29 mouse cellular contexts compared by ENCODE assay signal in genomic region chr1:171558407-171558806, GRCm38 (mm10). TPM values are rescaled to one million over a fixed set of nuclear protein-coding genes. Genes with fewer than 3 reads are reported as not detected.
A peak's percentile ranks its signal among the peaks of the same experiment; 100 is the strongest.
DNase-seq lines count a peak whose midpoint lies in the region; ATAC-seq and TF ChIP-seq lines count a peak whose summit lies in the region.
"Had no signal": no experiment of that assay in that cellular context is flagged by ENCODE, and none has a peak within 500 bp of the region (broad histone marks: within the 10 kb centered on the region; RNA-seq: fewer than 3 reads in every experiment).

No protein-coding gene starts in this region.

- H3K27me3 ChIP-seq in spleen, adult 2 months (ENCODE audit: control insufficient read depth, insufficient read depth, low read length), result no peaks in the 10 kb centered on the region
- no peaks in the 10 kb centered on the region for H3K27me3 ChIP-seq in small intestine, adult 2 months (ENCODE audit: control insufficient read depth, insufficient read depth, low read length)
- no peaks in the 10 kb centered on the region for H3K27me3 ChIP-seq in forebrain, postnatal 0 days (ENCODE audit: insufficient read depth, low read length)
- H3K27me3 ChIP-seq: embryonic facial prominence, embryonic 13.5 days; embryonic facial prominence, embryonic 15.5 days; forebrain, embryonic 12.5 days; Patski had no signal

- no peak for TF ChIP-seq CTCF in spleen, adult 2 months (IDR thresholded peaks at IDR 0.05; ENCODE audit: extremely low read depth, insufficient read depth, insufficient read length, insufficient replicate concordance)
- TF ChIP-seq CTCF in small intestine, adult 2 months (IDR thresholded peaks at IDR 0.05; ENCODE audit: extremely low read depth, insufficient read length, insufficient replicate concordance, low read depth, low read length), result no peak
- no peak for TF ChIP-seq CTCF in forebrain, postnatal 0 days (IDR thresholded peaks at IDR 0.05; ENCODE audit: low read depth)

- H3K9me3 ChIP-seq in forebrain, postnatal 0 days (ENCODE audit: low read length), result no peaks in the 10 kb centered on the region
- H3K9me3 ChIP-seq: embryonic facial prominence, embryonic 13.5 days; embryonic facial prominence, embryonic 15.5 days; forebrain, embryonic 10.5 days; forebrain, embryonic 12.5 days had no signal

- no peaks in the 10 kb centered on the region for H3K36me3 ChIP-seq in spleen, adult 2 months (ENCODE audit: control insufficient read depth, insufficient read depth, low read length)
- H3K36me3 ChIP-seq in small intestine, adult 2 months (ENCODE audit: control insufficient read depth, insufficient read depth, low read length), result no peaks in the 10 kb centered on the region
- H3K36me3 ChIP-seq in forebrain, postnatal 0 days (ENCODE audit: insufficient read depth), result no peaks in the 10 kb centered on the region
- H3K36me3 ChIP-seq: embryonic facial prominence, embryonic 13.5 days; embryonic facial prominence, embryonic 15.5 days; forebrain, embryonic 10.5 days; forebrain, embryonic 12.5 days; G1E had no signal

- 33% methylated on average over 6 of the region's 6 CpGs for WGBS in spleen, adult 2 months
- 68% methylated on average over 6 of the region's 6 CpGs for WGBS in small intestine, adult 2 months
- WGBS in forebrain, postnatal 0 days, result 80% methylated on average over 6 of the region's 6 CpGs

- DNase-seq in spleen, adult 2 months (ENCODE audit: low read depth in 1 of 2, low spot score in 2 of 2), result no peak
- DNase-seq in spleen, adult 12 weeks (ENCODE audit: low spot score), result no peak
- peak; percentile 63 for DNase-seq in ZHBTc4 (ENCODE audit: low read depth, low spot score)
- DNase-seq in thymus, adult 18-20 months, result no peak
- no peak for DNase-seq in ovary, postnatal 10 days (ENCODE audit: low spot score)
- no peak for DNase-seq in forebrain, postnatal 0 days
- DNase-seq: adrenal gland, adult 2 months; adrenal gland, postnatal 10 days; adrenal gland, postnatal 25 days; cerebellum, adult 11-12 months; cerebellum, adult 2 months; cerebellum, adult 9-10 months; cerebellum, postnatal 10 days; cerebellum, postnatal 25 days; embryo, embryonic 11 days had no signal

- 0 out of 2 replicates have a peak, but pooled peaks have one; percentile 0 for ATAC-seq in common myeloid progenitor, adult 5-6 weeks (replicated peaks; ENCODE audit: low read depth, poor library complexity, severe bottlenecking)
- ATAC-seq in forebrain, postnatal 0 days, result no peak
- ATAC-seq: forebrain, embryonic 14.5 days; forebrain, embryonic 16.5 days; Patski had no signal

- H3K27ac ChIP-seq in spleen, adult 2 months (ENCODE audit: insufficient read depth, low read length), result 0 out of 2 replicates have a peak overlapping the region, but pooled peaks have one; percentile 3
- H3K27ac ChIP-seq in small intestine, adult 2 months (ENCODE audit: insufficient read depth, low read depth, low read length), result peak overlapping the region; percentile 32; the same call in 1 of the 2 replicates
- no peak overlapping the region for H3K27ac ChIP-seq in forebrain, postnatal 0 days (ENCODE audit: low read depth, low read length)
- H3K27ac ChIP-seq: embryonic facial prominence, embryonic 13.5 days; embryonic facial prominence, embryonic 15.5 days; forebrain, embryonic 10.5 days; forebrain, embryonic 12.5 days had no signal

- peaks cover 32% of the 10 kb centered on the region; the same call in 1 of the 2 replicates for H3K4me1 ChIP-seq in spleen, adult 2 months (ENCODE audit: control insufficient read depth, insufficient read depth, insufficient read length)
- no peaks in the 10 kb centered on the region; the same call in 1 of the 2 replicates for H3K4me1 ChIP-seq in small intestine, adult 2 months (ENCODE audit: control insufficient read depth, insufficient read depth, insufficient read length, low read length)
- H3K4me1 ChIP-seq in forebrain, postnatal 0 days (ENCODE audit: insufficient read depth), result no peaks in the 10 kb centered on the region
- H3K4me1 ChIP-seq: embryonic facial prominence, embryonic 13.5 days; embryonic facial prominence, embryonic 15.5 days; forebrain, embryonic 12.5 days had no signal

- no peak overlapping the region for H3K9ac ChIP-seq in forebrain, postnatal 0 days
- H3K9ac ChIP-seq: embryonic facial prominence, embryonic 13.5 days; embryonic facial prominence, embryonic 15.5 days; forebrain, embryonic 12.5 days had no signal

- H3K4me3 ChIP-seq in spleen, adult 2 months (ENCODE audit: extremely low read depth, insufficient read depth, insufficient read length), result no peak overlapping the region
- H3K4me3 ChIP-seq in small intestine, adult 2 months (ENCODE audit: low read depth, low read length), result no peak overlapping the region
- H3K4me3 ChIP-seq in forebrain, postnatal 0 days (ENCODE audit: low read depth, low read length), result no peak overlapping the region
- H3K4me3 ChIP-seq: embryonic facial prominence, embryonic 13.5 days; embryonic facial prominence, embryonic 15.5 days; erythroblast, embryonic 14.5 days; forebrain, embryonic 10.5 days; forebrain, embryonic 12.5 days had no signal

- H3K4me2 ChIP-seq in forebrain, postnatal 0 days (ENCODE audit: low read depth), result no peak overlapping the region
- H3K4me2 ChIP-seq: embryonic facial prominence, embryonic 13.5 days; embryonic facial prominence, embryonic 15.5 days; forebrain, embryonic 12.5 days had no signal

- TF ChIP-seq POLR2A in spleen, adult 2 months (IDR thresholded peaks at IDR 0.05; ENCODE audit: low read depth, low read length), result no peak
- TF ChIP-seq POLR2A in small intestine, adult 2 months (IDR thresholded peaks at IDR 0.05; ENCODE audit: low read depth, low read length), result no peak

RNA-seq across cellular contexts. Expression of gene Cd244a, which starts 0.6 kb away (rescaled TPM):
- 5.7 and 6.8 TPM in 2 replicates for polyA plus RNA-seq in spleen, adult 2 months (2012; rRNA removed)
- total RNA-seq in common myeloid progenitor, adult 5-6 weeks (2017), result 15.5 and 18.8 TPM in 2 replicates
- polyA plus RNA-seq in small intestine, adult 2 months (2012; rRNA removed), result 1.2 and 2.0 TPM in 2 replicates
- not detected in 2 replicates for total RNA-seq in forebrain, postnatal 0 days (2014; rRNA removed)
- polyA plus RNA-seq in forebrain, postnatal 0 days (2015; fragmentation: Nextera tagmentation; extraction: Ambion mirVana), result not detected in 2 replicates
- polyA plus RNA-seq: C2C12; cerebellum, adult 2 months; embryonic facial prominence, embryonic 11.5 days; embryonic facial prominence, embryonic 13.5 days; erythroblast, embryonic 14.5 days; forebrain, embryonic 10.5 days; forebrain, embryonic 12.5 days; forebrain, embryonic 14.5 days; forebrain, embryonic 16.5 days; G1E; Patski had no signal

RNA-seq across cellular contexts. Expression of gene Itln1, which starts 23.3 kb away (rescaled TPM):
- 1.3 TPM in 1 of 2 replicates, not detected in the other for polyA plus RNA-seq in spleen, adult 2 months (2012; rRNA removed)
- total RNA-seq in common myeloid progenitor, adult 5-6 weeks (2017), result not detected in 2 replicates
- polyA plus RNA-seq in small intestine, adult 2 months (2012; rRNA removed), result 566 and 2,950 TPM in 2 replicates
- not detected in 2 replicates for total RNA-seq in forebrain, postnatal 0 days (2014; rRNA removed)
- polyA plus RNA-seq in forebrain, postnatal 0 days (2015; fragmentation: Nextera tagmentation; extraction: Ambion mirVana), result not detected in 2 replicates
- total RNA-seq: adrenal gland, adult 2 months; adrenal gland, postnatal 10 days; adrenal gland, postnatal 25 days; adrenal gland, postnatal 4 days; G1E had no signal
- polyA plus RNA-seq: adrenal gland, adult 2 months; C2C12; cerebellum, adult 2 months; embryonic facial prominence, embryonic 11.5 days; embryonic facial prominence, embryonic 13.5 days; erythroblast, embryonic 14.5 days; forebrain, embryonic 10.5 days; forebrain, embryonic 12.5 days; forebrain, embryonic 14.5 days; forebrain, embryonic 16.5 days; G1E had no signal

RNA-seq across cellular contexts. Expression of gene Ly9, which starts 48.8 kb away (rescaled TPM):
- polyA plus RNA-seq in spleen, adult 2 months (2012; rRNA removed), result 23.8 and 27.7 TPM in 2 replicates
- 20.2 and 27.0 TPM in 2 replicates for total RNA-seq in common myeloid progenitor, adult 5-6 weeks (2017)
- 0.85 and 1.5 TPM in 2 replicates for polyA plus RNA-seq in small intestine, adult 2 months (2012; rRNA removed)
- 0.46 TPM in 1 of 2 replicates, not detected in the other for total RNA-seq in forebrain, postnatal 0 days (2014; rRNA removed)
- polyA plus RNA-seq in forebrain, postnatal 0 days (2015; fragmentation: Nextera tagmentation; extraction: Ambion mirVana), result 0.10 and 0.20 TPM in 2 replicates
- polyA plus RNA-seq: C2C12; embryonic facial prominence, embryonic 11.5 days; forebrain, embryonic 10.5 days; forebrain, embryonic 12.5 days; forebrain, embryonic 14.5 days; forebrain, embryonic 16.5 days; G1E; Patski had no signal

RNA-seq across cellular contexts. Expression of gene Alyref2, which starts 55.1 kb away (rescaled TPM):
- polyA plus RNA-seq in spleen, adult 2 months (2012; rRNA removed), result 5.1 and 6.7 TPM in 2 replicates
- 4.8 and 13.0 TPM in 2 replicates for total RNA-seq in common myeloid progenitor, adult 5-6 weeks (2017)
- polyA plus RNA-seq in small intestine, adult 2 months (2012; rRNA removed), result 3.6 and 5.0 TPM in 2 replicates
- total RNA-seq in forebrain, postnatal 0 days (2014; rRNA removed), result 12.2 and 13.4 TPM in 2 replicates
- polyA plus RNA-seq in forebrain, postnatal 0 days (2015; fragmentation: Nextera tagmentation; extraction: Ambion mirVana), result 17.5 and 20.8 TPM in 2 replicates

Comparison
In these comparisons a context has a peak if more than half of its experiments do, and no peak if none do; other contexts are left out.
1. RNA of gene Itln1, which starts 23.3 kb away (polyA plus RNA-seq): 566 to 2,950 TPM in small intestine, adult 2 months; 1.3 TPM in spleen, adult 2 months and not detected in forebrain, postnatal 0 days; every median in the first group is over 100 times any median in the second.